Mouse (Mus musculus) hindbrain, embryonic 11.5 days (tissue): ENCODE data around the gene Gbx2. TPM values are rescaled to one million over a fixed set of nuclear protein-coding genes. Genes with fewer than 3 reads are reported as not detected.

Experiments
- ATAC-seq: fragments of 200-750 bp; cut with Nextera tagmentation; 2 replicates; pipeline ENCODE4 v1.8.0; 2017; ENCODE audit warnings: mild to moderate bottlenecking, moderate TSS enrichment, moderate library complexity; ENCODE audit not compliant: low FRiP score
- DNase-seq: peaks from one replicate; pipeline ENCODE4 v3.0.0-alpha.2; 2015; ENCODE audit warnings: low spot score
- H3K27ac ChIP-seq: fragments of 300-500 bp; sonication (generic); 2 replicates; pipeline ENCODE4 v1.5.1; 2014; ENCODE audit warnings: mild to moderate bottlenecking, low read depth, low read length
- H3K27me3 ChIP-seq: fragments of 300-500 bp; sonication (generic); 2 replicates; pipeline ENCODE4 v1.6.1; 2014; ENCODE audit warnings: mild to moderate bottlenecking, low read length, moderate library complexity, mixed read lengths; ENCODE audit not compliant: control insufficient read depth, insufficient read depth
- H3K36me3 ChIP-seq: fragments of 300-500 bp; sonication (generic); 2 replicates; pipeline ENCODE4 v1.6.1; 2014; ENCODE audit warnings: mild to moderate bottlenecking, low read length, moderate library complexity, mixed read lengths; ENCODE audit not compliant: control insufficient read depth, insufficient read depth
- H3K4me1 ChIP-seq: fragments of 300-500 bp; sonication (generic); replicated peaks from 2 replicates; pipeline ENCODE4 v1.6.1; 2014; ENCODE audit warnings: low read length, mixed read lengths; ENCODE audit not compliant: control insufficient read depth, insufficient read depth
- H3K4me2 ChIP-seq: fragments of 300-500 bp; sonication (generic); replicated peaks from 2 replicates; pipeline ENCODE4 v1.6.1; 2014; ENCODE audit warnings: mild to moderate bottlenecking, low read depth, low read length
- H3K4me3 ChIP-seq: fragments of 300-500 bp; sonication (generic); 2 replicates; pipeline ENCODE4 v1.5.1; 2014; ENCODE audit warnings: low read depth, low read length
- H3K9ac ChIP-seq: fragments of 300-500 bp; sonication (generic); 2 replicates; pipeline ENCODE4 v1.6.1; 2014; ENCODE audit warnings: low read depth, low read length
- H3K9me3 ChIP-seq: fragments of 300-500 bp; sonication (generic); 2 replicates; pipeline ENCODE4 v1.6.1; 2016; ENCODE audit warnings: low read length; ENCODE audit not compliant: control insufficient read depth
- WGBS: fragments of 180-500 bp; shearing (Covaris S2); extraction: QIAGEN DNeasy Blood & Tissue Kit; methylation state at CpG from one replicate; pipeline ENCODE4 v1.1.7; 2014; 5-methylcytosine and 5-hydroxymethylcytosine counted together
- polyA plus RNA-seq: library from polyadenylated mRNA; unstranded; fragments of >200 nt; fragmentation: Nextera tagmentation; extraction: Ambion mirVana; gene quantifications from 2 replicates; pipeline ENCODE4 v1.2.1, GENCODE M21; 2014

Gbx2 gene
- polyA plus RNA-seq, 1 experiment from 2014 or later: 30.0 TPM

DNA sequence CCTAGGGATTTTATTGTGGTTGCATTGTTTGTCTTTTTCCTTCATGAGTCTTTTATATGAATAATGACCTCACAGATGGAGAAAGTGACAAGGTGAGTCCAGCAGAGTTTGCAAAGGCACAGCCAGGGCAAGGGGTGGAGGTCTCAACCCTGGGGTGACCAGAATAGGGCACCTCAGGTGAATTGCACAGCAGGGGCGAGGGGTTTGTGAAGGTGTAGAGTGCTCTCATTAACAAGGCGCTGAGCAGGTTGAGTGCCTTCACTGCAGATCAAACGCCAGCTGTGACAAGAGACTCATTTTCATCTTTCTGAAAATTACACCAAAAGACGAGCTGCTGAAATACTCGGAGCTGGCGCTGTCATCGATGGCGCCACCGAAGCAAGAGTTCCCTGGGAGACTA lies 36.6 kb upstream of the Gbx2 start:
- H3K27ac ChIP-seq: no peak overlapping the region
- H3K36me3 ChIP-seq: no peaks in the 10 kb centered on the region
- peaks cover 7% of the 10 kb centered on the region for H3K4me1 ChIP-seq
- WGBS: 21% methylated on average over 9 of the region's 9 CpGs
- ATAC-seq (no peak), DNase-seq (no peak)
- H3K4me2 ChIP-seq: peak overlapping the region; percentile 98
- peaks cover 38% of the 10 kb centered on the region for H3K27me3 ChIP-seq
- H3K9ac ChIP-seq: no peak overlapping the region
- peak overlapping the region; percentile 57 for H3K4me3 ChIP-seq
- H3K9me3 ChIP-seq: no peaks in the 10 kb centered on the region

DNA sequence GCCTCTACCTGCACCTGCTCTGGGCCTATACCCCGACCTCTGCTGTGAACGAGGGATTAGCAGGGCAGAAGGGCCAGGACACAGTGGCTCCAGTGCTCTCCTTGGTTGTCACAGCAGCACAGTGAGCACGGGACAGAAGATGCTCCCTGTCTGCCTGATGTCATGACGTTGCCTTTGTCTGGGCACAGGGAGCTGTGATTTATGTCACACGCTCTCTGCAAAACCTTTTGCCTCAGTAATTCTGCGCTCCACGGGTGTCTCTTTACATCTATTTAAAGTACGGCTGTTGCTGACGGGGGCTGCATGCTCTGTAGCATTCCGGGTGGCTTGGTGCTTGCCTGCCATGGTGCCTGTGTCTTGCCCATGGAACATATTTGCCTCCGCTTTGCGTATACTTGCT lies 33.4 kb upstream of the Gbx2 start:
- 0 out of 2 replicates have a peak overlapping the region, but pooled peaks have one; percentile 27 for H3K27ac ChIP-seq
- no peak overlapping the region for H3K4me2 ChIP-seq
- 38% methylated on average over 12 of the region's 12 CpGs for WGBS
- peaks cover 8% of the 10 kb centered on the region for H3K4me1 ChIP-seq
- DNase-seq (no peak), ATAC-seq (no peak)
- no peak overlapping the region for H3K4me3 ChIP-seq
- no peaks in the 10 kb centered on the region for H3K36me3 ChIP-seq
- no peaks in the 10 kb centered on the region for H3K9me3 ChIP-seq
- no peak overlapping the region for H3K9ac ChIP-seq
- H3K27me3 ChIP-seq: peaks cover 20% of the 10 kb centered on the region

DNA sequence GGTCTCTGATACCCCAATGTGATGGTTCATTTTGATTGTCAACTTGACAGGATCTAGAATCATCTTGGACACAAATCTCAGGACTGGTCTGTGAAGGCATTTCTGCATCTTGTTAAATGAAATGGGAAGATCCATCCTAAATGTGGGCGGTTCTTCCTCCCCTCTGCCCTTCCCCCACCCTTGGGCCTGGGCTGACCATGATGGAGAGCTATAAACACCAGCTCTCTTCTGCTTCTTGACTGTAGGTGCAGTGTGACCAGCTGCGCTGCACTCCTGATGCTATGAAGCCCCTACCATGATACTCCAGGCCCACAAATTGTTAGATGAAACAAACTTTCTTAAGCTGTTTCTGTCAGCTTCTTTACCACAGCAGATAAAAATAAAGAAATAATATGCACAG lies 32.3 kb upstream of the Gbx2 start:
- H3K36me3 ChIP-seq: no peaks in the 10 kb centered on the region
- H3K27ac ChIP-seq: no peak overlapping the region
- H3K4me3 ChIP-seq: no peak overlapping the region
- H3K9me3 ChIP-seq: no peaks in the 10 kb centered on the region
- H3K4me1 ChIP-seq: peaks cover 8% of the 10 kb centered on the region
- no peak for ATAC-seq
- DNase-seq: no peak
- WGBS: 85% methylated on average over 2 of the region's 2 CpGs
- no peak overlapping the region for H3K9ac ChIP-seq
- H3K27me3 ChIP-seq: peaks cover 9% of the 10 kb centered on the region
- no peak overlapping the region for H3K4me2 ChIP-seq

DNA sequence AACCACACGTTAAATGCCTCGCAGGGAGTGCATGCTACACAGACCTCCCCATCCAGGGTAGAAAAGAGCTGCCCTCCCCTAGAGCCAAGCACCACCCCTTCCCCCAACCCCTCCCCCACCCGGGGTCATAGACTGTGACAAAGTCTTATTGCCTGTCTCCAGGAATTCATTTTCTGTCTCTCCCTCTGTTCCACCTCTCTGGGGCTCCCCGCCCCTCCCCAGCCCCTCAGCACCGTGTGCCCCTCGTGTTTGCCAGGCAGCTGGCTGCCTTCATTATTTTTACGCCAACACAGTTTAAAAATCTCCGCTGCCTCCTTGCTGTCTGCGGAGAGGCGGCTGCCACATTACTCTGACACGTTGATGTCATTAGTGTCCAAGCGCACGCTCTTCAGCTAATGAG lies 31.1 kb upstream of the Gbx2 start:
- no peaks in the 10 kb centered on the region for H3K9me3 ChIP-seq
- DNase-seq (peak; percentile 39), ATAC-seq (peak; percentile 83)
- no peaks in the 10 kb centered on the region for H3K27me3 ChIP-seq
- H3K27ac ChIP-seq: no peak overlapping the region
- H3K4me3 ChIP-seq: no peak overlapping the region
- H3K36me3 ChIP-seq: no peaks in the 10 kb centered on the region
- peaks cover 8% of the 10 kb centered on the region for H3K4me1 ChIP-seq
- H3K4me2 ChIP-seq: peak overlapping the region; percentile 9; the same call in 1 of the 2 replicates
- 8% methylated on average over 13 of the region's 13 CpGs for WGBS
- H3K9ac ChIP-seq: no peak overlapping the region

DNA sequence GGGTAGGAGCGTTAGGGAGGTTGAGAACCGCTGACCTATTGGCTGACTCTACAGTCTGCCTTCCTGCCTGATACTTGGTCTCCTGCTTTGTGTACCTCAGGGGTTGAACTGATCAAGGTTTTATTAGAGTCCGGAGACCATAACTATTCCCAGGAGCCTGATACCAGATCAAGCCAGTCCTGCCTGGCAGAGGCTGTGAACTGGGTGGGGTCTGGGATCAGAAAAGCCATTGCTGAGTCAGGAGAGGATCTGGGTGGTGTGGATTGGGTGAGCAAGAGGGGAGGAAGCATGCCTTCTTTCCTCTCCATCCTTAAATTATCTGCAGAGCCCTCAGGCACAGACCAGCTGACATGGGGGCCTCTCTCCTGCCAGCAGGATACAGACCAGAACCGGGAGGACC lies 28.4 kb upstream of the Gbx2 start:
- Histone ChIP-seq H3K27me3 (no peaks in the 10 kb centered on the region), H3K4me2 (no peak overlapping the region), H3K4me3 (no peak overlapping the region), H3K4me1 (peaks cover 6% of the 10 kb centered on the region), H3K9me3 (no peaks in the 10 kb centered on the region), H3K36me3 (no peaks in the 10 kb centered on the region), H3K27ac (no peak overlapping the region), H3K9ac (no peak overlapping the region)
- ATAC-seq (no peak), DNase-seq (no peak)
- WGBS: 85% methylated on average over 4 of the region's 4 CpGs

DNA sequence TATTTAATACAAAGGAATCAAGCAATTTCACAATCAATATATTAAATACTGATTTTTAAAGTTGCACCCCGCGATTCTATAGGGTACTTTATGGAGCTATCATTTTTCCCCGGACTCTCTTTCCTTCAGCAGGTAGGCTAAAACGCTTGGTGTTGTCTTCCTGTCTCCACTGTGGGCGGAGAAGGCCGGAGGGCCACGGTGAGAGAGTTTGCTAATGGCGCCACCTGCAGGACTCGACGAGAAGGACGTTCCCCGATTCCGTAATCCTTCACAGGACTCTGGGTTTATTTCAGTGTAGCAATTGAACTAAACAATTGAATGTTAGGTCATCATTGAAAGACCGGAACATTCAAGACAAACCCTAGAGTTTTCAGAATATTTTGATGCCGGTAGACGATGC lies 12.2 kb upstream of the Gbx2 start:
- H3K27ac ChIP-seq: no peak overlapping the region
- peaks cover 3% of the 10 kb centered on the region for H3K4me1 ChIP-seq
- no peak overlapping the region for H3K4me3 ChIP-seq
- peak; percentile 91 for DNase-seq
- H3K4me2 ChIP-seq: peak overlapping the region; percentile 92; the same call in 1 of the 2 replicates
- no peaks in the 10 kb centered on the region for H3K9me3 ChIP-seq
- H3K36me3 ChIP-seq: no peaks in the 10 kb centered on the region
- peaks cover 30% of the 10 kb centered on the region for H3K27me3 ChIP-seq
- no peak overlapping the region for H3K9ac ChIP-seq
- WGBS: 4% methylated on average over 16 of the region's 16 CpGs
- peak; percentile 31; the same call in 1 of the 2 replicates for ATAC-seq

DNA sequence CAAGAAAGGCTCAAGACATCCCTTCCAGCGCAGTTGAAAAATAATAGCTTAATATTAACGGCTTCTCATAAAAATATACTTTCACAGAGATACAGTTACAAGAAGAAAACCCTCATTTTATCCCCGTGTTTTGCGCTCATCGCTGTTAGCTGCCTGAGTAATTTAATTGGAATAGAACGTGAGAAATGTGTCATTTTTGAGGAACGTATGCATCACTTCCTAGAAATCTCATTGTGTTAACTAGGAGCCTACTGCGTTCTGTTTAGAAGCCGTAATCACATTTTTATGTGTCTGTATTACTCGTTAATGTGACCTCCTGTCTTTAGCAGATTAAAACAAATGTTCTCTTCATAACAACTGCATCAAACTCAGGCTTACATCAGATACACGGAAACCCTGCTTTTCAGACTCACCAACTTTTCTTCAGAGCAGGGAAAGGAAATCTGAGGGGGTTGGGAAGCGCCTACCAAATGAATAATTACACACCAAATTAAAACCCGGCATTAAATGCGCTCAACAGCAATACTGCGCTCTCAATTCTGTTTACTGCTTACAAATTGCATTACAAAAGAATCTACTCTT lies 11.5 kb upstream of the Gbx2 start:
- peak overlapping the region; percentile 34; the same call in 1 of the 2 replicates for H3K4me3 ChIP-seq
- peak overlapping the region; percentile 87 for H3K27ac ChIP-seq
- peak; percentile 45 for DNase-seq
- no peak for ATAC-seq
- H3K4me1 ChIP-seq: peaks cover 3% of the 10 kb centered on the region
- peak overlapping the region; percentile 21 for H3K9ac ChIP-seq
- WGBS: 1% methylated on average over 15 of the region's 15 CpGs
- peak overlapping the region; percentile 92 for H3K4me2 ChIP-seq
- peaks cover 37% of the 10 kb centered on the region for H3K27me3 ChIP-seq
- H3K36me3 ChIP-seq: no peaks in the 10 kb centered on the region
- H3K9me3 ChIP-seq: no peaks in the 10 kb centered on the region

DNA sequence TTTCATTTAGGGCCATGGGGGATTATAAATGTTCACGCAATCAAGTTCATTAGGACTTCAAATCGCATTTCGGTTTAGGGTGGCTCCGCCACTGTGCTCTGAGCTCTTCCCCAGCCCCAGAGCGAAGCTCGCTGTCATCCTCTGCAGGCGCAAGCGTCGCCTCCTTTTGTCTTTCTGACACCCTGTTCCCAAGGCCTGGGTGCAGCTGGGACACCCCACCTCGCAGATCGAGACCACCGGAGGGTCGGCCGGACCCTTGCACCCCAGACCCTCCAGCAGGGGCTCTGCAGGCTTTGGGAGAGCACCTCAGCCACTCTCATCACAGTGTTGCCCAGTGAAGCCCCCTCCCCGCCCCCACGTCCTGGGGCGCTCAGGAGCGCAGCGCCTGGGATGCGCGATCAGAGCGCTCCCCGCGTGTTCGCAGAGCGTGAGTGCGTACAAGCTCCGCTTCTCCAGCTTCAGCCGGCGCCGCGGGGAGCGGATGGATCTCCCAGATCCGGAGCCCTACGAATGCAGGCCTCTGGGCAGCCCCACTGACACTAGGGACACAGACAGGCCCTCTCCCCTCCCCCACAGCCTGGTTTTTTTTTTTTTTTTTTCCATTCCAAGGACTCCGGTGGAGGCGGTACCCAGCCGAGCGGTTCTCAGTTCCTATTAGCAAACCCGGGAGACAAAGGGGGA lies 10.9 kb upstream of the Gbx2 start:
- Histone ChIP-seq H3K27me3 (peaks cover 42% of the 10 kb centered on the region), H3K27ac (peak overlapping the region; percentile 87), H3K36me3 (no peaks in the 10 kb centered on the region), H3K9ac (peak overlapping the region; percentile 64), H3K9me3 (no peaks in the 10 kb centered on the region), H3K4me1 (peaks cover 3% of the 10 kb centered on the region), H3K4me2 (peak overlapping the region; percentile 92), H3K4me3 (peak overlapping the region; percentile 34)
- DNase-seq (peak; percentile 75), ATAC-seq (peak; percentile 82)
- under 1% methylated on average over 40 of the region's 40 CpGs for WGBS
